Mouse (Mus musculus) megakaryocyte, embryonic 14.5 days (primary cell): ENCODE data around the gene Gm3435.

Source experiments
- FLI1 ChIP-seq: IDR thresholded peaks from 2 replicates; pipeline ENCODE4 v1.6.1; 2012; ENCODE audit warnings: low read length, inconsistent platforms, mixed read lengths
- GATA1 ChIP-seq: IDR thresholded peaks from 3 replicates; pipeline ENCODE4 v1.6.1; 2012; ENCODE audit warnings: mixed read lengths, low read length, inconsistent platforms, borderline replicate concordance

DNA sequence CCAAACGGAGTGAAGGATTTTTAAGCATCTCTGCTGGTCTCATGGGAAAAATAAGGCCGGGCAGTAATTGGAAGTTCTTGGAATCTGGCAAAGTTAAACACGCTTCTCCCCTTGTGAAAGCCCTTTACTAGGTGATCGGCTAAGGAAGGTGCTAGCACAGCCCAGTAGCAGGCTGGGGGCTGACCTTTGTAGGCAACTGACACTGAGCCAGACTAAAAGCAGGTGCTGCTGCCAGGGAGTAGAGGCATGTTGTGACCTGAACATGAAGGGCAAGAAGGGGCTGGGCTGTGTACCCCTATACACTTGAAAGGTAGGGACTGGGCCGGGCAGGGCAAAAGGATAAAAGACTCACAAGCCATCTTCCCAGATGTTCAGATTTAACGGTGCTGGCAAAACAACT lies 50.4 kb downstream of the Gm3435 start:
- TF ChIP-seq GATA1 (no peak), FLI1 (no peak)
